Mouse (Mus musculus) layer of hippocampus, adult 2 months (tissue): ENCODE measurements around the gene Atp6ap2. TPM values are rescaled to one million over a fixed set of nuclear protein-coding genes. Genes with fewer than 3 reads are reported as not detected.

Experiments used
- DNase-seq, 2 experiments: peaks; one replicate each; pipeline ENCODE4 v3.0.0; 2022; ENCODE audit warnings: low spot score in 2 of 2
- H3K27ac ChIP-seq: fragments of 200-600 bp; 2 replicates; pipeline ENCODE4 v1.8.1; 2022
- H3K4me3 ChIP-seq: fragments of 200-600 bp; 2 replicates; pipeline ENCODE4 v1.8.1; 2022; ENCODE audit warnings: mild to moderate bottlenecking
- CTCF ChIP-seq: fragments of 200-600 bp; conservative IDR thresholded peaks from 2 replicates; pipeline ENCODE4 v1.8.1; 2022; ENCODE audit warnings: antibody characterized with exemption, mild to moderate bottlenecking, moderate library complexity
- total RNA-seq, 2 experiments: library from RNA; stranded (reverse); gene quantifications; 2 replicates each; pipeline ENCODE4 v1.2.3; 2021

Gene Atp6ap2
- total RNA-seq, 2 experiments from 2014 or later = 185 to 189 TPM

DNA sequence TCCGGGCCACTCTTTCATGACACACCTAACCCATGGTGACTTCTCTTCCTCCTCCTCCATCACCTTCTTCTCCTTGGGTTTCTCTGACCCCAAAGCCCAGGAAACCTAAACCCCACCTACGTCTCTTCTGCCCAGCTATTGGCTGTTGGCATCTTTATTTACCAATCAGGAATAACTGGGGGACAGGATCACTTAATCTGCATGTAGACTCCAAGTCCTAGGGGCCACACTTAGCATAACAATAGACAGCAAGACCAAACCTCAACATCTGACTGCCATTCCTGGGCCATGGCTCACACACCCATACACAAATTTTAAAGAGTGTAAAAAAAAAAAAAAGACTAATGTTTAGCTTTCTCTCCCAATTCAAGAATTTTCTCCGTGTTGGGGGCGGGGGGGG, 37.5 kb downstream of the Atp6ap2 start:
- Histone ChIP-seq H3K4me3 (no peak overlapping the region), H3K27ac (no peak overlapping the region)
- no peak for DNase-seq
- TF ChIP-seq CTCF = no peak

DNA sequence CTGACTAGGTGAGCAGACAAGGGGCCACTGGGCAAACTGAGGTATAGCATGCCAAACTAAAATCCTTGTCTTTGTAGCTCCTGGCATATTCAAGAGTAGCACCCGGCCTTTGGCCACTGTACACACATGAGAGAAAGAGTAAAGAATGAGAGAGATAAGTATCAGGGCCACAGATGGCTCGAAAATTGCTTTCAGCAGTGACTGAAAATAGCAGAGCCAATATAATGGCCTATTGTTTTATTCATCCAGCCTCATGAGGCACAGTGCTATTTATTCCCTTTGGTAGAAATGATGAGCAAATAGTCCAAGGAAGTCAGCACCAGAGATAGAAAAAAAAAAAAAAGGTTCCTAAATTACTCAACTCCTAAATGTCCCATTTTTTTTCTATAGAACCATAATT, 57.4 kb downstream of the Atp6ap2 start:
- TF ChIP-seq CTCF = no peak
- peak overlapping the region; percentile 71 for H3K27ac ChIP-seq
- no peak overlapping the region for H3K4me3 ChIP-seq
- no peak for DNase-seq

DNA sequence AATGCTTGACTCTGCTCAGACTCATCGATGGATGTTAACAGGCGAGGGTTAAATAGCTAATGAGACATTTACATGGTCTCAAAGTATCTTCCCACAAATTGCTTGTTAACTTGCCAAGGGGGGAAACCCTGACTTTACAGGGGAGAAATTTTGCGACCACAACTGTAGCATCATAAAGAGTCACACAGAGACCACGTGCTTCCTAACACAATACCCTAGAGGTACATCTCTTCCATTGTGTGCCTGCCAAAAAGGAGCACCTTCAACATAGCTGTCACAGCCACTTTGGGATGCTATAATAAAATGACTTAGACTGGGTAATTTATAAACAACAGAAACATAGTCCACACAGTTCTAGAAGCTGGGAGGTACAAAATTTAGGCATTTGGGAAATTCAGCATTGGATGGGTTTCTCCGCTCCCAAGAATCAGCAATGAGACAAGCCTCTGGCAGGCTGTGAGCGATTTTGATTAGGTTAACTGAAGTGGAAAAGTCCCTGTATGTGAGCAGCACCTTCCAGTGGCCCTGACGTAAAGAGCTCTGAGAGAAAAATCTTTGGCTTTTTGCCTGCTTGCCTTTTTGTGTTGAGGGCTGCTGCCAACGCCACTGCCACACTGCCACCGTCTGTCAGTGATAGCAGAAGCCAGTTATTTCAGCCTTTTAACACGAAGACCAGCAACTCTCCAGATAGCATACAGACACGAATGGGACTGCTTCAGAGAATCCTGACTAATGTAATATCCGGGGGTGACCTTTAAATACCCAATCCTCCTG, 58.1 kb downstream of the Atp6ap2 start:
- no peak overlapping the region for H3K4me3 ChIP-seq
- peak in 1 of 2 experiments; percentile 27 for DNase-seq
- TF ChIP-seq CTCF = peak; percentile 37
- peak overlapping the region; percentile 71 for H3K27ac ChIP-seq

DNA sequence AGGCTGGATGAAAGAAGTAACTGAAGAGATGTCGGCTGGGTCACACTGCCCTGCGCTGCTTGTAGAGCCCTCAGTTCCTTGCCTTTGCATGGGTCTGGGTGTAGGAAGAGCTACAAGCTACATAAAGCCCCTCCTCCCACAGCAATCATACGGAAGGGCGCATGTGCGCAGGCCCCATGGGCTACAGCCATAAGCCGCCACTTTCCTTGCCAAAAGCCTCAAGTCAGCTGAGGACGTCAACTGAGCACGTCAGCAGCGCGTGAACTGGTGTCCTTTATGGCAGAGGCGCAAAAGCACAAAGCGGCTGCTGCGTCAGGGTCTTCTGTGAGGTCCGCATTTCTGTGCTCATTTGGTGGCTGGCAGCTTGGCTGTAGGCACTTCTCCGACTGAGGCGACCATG, 64.3 kb downstream of the Atp6ap2 start:
- DNase-seq = no peak
- no peak for TF ChIP-seq CTCF
- Histone ChIP-seq H3K4me3 (no peak overlapping the region), H3K27ac (no peak overlapping the region)

DNA sequence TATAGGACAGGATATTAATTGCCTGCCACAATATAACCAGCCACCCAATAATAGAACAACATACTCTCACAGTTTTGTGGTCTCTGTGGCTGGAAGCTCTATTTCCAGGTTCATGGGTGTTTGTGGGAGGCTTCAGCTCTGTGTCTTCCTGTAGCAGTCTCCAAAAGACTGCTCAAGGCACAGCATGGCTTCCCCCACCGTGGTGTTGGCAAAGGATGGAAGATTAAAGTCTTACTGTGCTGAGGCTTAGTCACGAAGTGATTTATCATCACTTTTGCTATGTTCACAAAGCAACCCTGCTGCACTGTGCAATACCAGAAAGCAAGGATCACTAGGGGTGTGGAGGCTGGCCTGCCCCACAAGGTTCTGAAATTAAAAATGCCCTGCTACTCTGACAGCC, 66.3 kb downstream of the Atp6ap2 start:
- no peak for TF ChIP-seq CTCF
- H3K4me3 ChIP-seq = no peak overlapping the region
- no peak overlapping the region for H3K27ac ChIP-seq
- no peak for DNase-seq

Other genes with a start within 250 kb of the Atp6ap2 start
- 10 to 100 TPM; 16.2 to 20.8 TPM for gene 1810030O07Rik, start 85.9 kb downstream of the Atp6ap2 start, total RNA-seq
- 10 to 100 TPM; 72.1 to 78.1 TPM for gene Med14, start 174.3 kb downstream of the Atp6ap2 start, total RNA-seq